Mouse (Mus musculus): ENCODE results near the gene Ap2a2. TPM values are rescaled to one million over a fixed set of nuclear protein-coding genes. Genes with fewer than 3 reads are reported as not detected.

The Ap2a2 gene
- polyA plus RNA-seq, 1 experiment from 2014 or later = 118 TPM

DNA sequence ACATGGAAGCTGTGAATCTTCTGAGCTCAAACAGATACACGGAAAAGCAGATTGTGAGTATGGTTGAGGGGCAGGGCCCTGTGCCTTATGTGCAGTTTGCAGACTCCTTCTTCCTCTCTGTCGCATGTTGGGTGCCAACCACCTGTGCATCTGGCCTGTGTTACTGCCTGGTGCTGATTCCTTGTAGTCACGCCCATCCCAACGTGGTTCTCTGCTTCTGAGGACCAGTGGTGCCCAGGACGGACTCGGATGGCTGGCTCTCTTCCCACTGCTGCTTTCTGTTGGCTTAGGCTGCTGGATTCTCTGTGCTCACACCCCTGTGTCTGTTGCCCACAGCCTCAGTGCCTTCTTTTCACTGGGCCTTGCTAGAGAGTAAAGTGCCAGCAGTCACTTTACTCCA lies 35.6 kb downstream of the Ap2a2 start:
- Histone ChIP-seq H3K4me2 (ENCODE audit: low read length) (no peak overlapping the region), H3K27me3 (replicated peaks; ENCODE audit: control insufficient read depth, insufficient read depth, low read length) (no peaks in the 10 kb centered on the region), H3K4me1 (ENCODE audit: control insufficient read depth, insufficient read depth, low read depth, low read length) (no peaks in the 10 kb centered on the region), H3K27ac (ENCODE audit: low read depth, low read length) (no peak overlapping the region), H3K9me3 (ENCODE audit: control insufficient read depth, low read length) (no peaks in the 10 kb centered on the region), H3K9ac (ENCODE audit: low read depth, low read length) (no peak overlapping the region), H3K36me3 (ENCODE audit: control insufficient read depth, insufficient read depth, low read length) (peaks cover 24% of the 10 kb centered on the region), H3K4me3 (ENCODE audit: low read length) (no peak overlapping the region)
- 88% methylated on average over 6 of the region's 6 CpGs for WGBS
- ATAC-seq = no peak

DNA sequence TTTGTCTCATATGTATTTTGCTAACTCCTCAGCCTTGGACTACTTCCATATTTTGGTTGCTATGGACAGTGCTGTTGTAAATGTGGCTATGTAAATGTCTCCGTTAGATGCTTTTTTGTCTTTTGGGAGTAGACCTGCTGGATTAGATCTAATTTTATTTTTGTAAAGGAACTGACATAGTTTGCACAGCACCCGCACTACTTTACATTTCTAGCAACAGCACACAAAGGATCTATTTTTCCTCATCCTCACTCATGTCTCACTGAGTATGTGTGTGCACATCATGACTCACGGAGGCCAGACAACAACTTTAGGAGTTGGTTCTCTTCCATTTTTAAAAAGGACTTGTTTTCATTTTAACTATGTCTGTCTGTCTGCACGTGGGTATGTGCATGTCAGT lies 45.7 kb downstream of the Ap2a2 start:
- ATAC-seq = no peak
- WGBS = 84% methylated on average over 4 of the region's 4 CpGs
- Histone ChIP-seq H3K4me1 (ENCODE audit: control insufficient read depth, insufficient read depth, low read depth, low read length) (peaks cover 4% of the 10 kb centered on the region), H3K27ac (ENCODE audit: low read depth, low read length) (no peak overlapping the region), H3K9ac (ENCODE audit: low read depth, low read length) (no peak overlapping the region), H3K4me2 (ENCODE audit: low read length) (no peak overlapping the region), H3K27me3 (replicated peaks; ENCODE audit: control insufficient read depth, insufficient read depth, low read length) (no peaks in the 10 kb centered on the region), H3K4me3 (ENCODE audit: low read length) (no peak overlapping the region), H3K9me3 (ENCODE audit: control insufficient read depth, low read length) (no peaks in the 10 kb centered on the region), H3K36me3 (ENCODE audit: control insufficient read depth, insufficient read depth, low read length) (peaks cover 26% of the 10 kb centered on the region)

DNA sequence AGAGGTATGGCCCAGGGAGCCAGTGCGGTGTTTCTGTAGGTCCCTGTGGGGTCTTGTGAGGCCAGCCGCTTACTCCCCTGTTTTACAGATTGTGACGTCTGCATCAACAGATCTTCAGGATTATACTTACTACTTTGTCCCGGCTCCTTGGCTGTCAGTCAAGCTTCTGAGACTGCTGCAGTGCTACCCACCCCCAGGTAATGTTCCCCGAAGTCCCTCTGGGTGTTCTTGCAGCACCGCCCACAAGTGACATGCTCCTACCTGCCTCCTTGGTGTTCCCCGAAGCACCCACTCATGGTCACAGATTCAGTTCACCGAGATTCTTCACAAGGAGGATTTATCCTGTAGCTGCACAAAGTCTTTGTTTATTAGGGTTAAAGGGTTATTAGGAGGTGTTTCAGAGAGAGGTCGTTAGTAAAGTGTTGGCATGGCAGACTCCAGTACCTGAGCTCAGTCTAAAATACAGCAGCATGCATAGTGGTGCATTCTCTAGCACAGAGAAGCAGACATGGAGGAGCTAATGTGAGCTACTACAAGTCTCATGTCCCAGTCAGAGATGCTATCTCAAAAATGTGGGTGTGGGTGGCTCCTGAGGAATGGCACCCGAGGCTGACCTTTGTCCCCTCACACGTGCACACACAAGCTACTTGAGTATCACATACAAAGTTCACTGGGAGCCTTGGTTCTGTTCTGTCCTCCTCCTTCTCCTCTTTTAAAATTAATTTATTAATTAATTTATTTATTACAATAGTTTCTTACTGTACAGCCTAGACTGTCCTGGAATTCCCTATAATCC lies 47.9 kb downstream of the Ap2a2 start:
- H3K4me3 ChIP-seq (ENCODE audit: low read length) = no peak overlapping the region
- no peak for ATAC-seq
- H3K4me1 ChIP-seq (ENCODE audit: control insufficient read depth, insufficient read depth, low read depth, low read length) = peaks cover 4% of the 10 kb centered on the region
- no peaks in the 10 kb centered on the region for H3K9me3 ChIP-seq (ENCODE audit: control insufficient read depth, low read length)
- H3K4me2 ChIP-seq (ENCODE audit: low read length) = no peak overlapping the region
- WGBS = 89% methylated on average over 11 of the region's 11 CpGs
- no peak overlapping the region for H3K9ac ChIP-seq (ENCODE audit: low read depth, low read length)
- H3K27ac ChIP-seq (ENCODE audit: low read depth, low read length) = no peak overlapping the region
- no peaks in the 10 kb centered on the region for H3K27me3 ChIP-seq (replicated peaks; ENCODE audit: control insufficient read depth, insufficient read depth, low read length)
- H3K36me3 ChIP-seq (ENCODE audit: control insufficient read depth, insufficient read depth, low read length) = peaks cover 33% of the 10 kb centered on the region

DNA sequence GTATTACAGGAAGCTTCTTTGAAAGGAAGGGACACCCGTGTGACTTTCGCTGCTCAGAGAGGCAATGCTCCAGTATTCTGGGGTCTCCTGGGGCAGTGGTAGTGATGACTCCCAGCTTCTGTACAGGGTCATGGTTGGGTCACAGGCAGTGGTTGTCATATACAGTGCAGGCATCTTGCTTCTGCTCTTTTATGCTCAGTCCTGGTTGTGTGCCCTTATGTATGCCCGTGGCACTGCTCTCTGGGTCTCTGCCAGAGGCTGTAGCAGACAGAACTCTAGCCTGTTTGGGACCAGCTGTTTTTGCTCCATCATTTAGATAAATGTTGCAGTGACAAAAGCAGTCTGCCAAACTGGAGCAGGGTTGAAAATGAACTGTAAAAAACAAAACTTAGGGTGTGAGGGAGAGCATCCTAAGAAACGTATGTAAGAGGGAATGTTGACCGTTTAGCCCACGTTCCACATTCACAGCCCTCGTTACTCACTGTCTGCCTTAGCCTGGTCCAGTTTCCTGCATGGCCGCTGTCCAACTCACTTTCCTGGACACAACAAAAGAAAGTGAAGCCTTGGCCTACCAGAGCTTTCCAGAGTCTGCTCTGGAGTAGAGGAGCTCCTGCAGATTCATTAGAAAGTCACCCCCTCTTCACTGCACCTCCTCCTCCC lies 49.9 kb downstream of the Ap2a2 start:
- no peak overlapping the region for H3K4me3 ChIP-seq (ENCODE audit: low read length)
- H3K4me1 ChIP-seq (ENCODE audit: control insufficient read depth, insufficient read depth, low read depth, low read length) = peaks cover 4% of the 10 kb centered on the region
- H3K27ac ChIP-seq (ENCODE audit: low read depth, low read length) = peak overlapping the region; percentile 39; the same call in 1 of the 2 replicates
- peaks cover 39% of the 10 kb centered on the region for H3K36me3 ChIP-seq (ENCODE audit: control insufficient read depth, insufficient read depth, low read length)
- no peak overlapping the region for H3K4me2 ChIP-seq (ENCODE audit: low read length)
- H3K9me3 ChIP-seq (ENCODE audit: control insufficient read depth, low read length) = no peaks in the 10 kb centered on the region
- WGBS = 71% methylated on average over 8 of the region's 8 CpGs
- no peak overlapping the region for H3K9ac ChIP-seq (ENCODE audit: low read depth, low read length)
- no peaks in the 10 kb centered on the region for H3K27me3 ChIP-seq (replicated peaks; ENCODE audit: control insufficient read depth, insufficient read depth, low read length)
- ATAC-seq = peak; percentile 59

DNA sequence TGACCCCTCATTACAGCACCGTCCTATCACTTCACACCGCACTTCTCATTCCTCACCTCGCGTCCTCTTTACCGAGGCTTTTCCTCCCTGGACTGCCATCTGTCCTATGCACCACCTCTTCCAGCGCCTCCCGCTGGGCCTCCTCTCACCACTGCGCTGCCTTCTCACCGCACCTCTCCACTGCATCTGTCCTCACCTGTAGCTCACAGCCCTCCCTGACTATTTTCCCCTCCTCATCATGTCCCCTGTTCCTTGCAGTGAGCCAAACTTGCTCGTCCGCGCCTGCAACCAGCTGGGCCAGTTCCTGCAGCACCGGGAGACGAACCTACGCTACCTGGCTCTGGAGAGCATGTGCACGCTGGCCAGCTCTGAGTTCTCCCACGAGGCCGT lies 50.4 kb downstream of the Ap2a2 start:
- WGBS = 83% methylated on average over 18 of the region's 18 CpGs
- Histone ChIP-seq H3K9me3 (ENCODE audit: control insufficient read depth, low read length) (no peaks in the 10 kb centered on the region), H3K27ac (ENCODE audit: low read depth, low read length) (no peak overlapping the region), H3K4me3 (ENCODE audit: low read length) (no peak overlapping the region), H3K4me1 (ENCODE audit: control insufficient read depth, insufficient read depth, low read depth, low read length) (peaks cover 4% of the 10 kb centered on the region), H3K4me2 (ENCODE audit: low read length) (no peak overlapping the region), H3K9ac (ENCODE audit: low read depth, low read length) (no peak overlapping the region), H3K27me3 (replicated peaks; ENCODE audit: control insufficient read depth, insufficient read depth, low read length) (no peaks in the 10 kb centered on the region), H3K36me3 (ENCODE audit: control insufficient read depth, insufficient read depth, low read length) (peaks cover 37% of the 10 kb centered on the region)
- no peak for ATAC-seq

DNA sequence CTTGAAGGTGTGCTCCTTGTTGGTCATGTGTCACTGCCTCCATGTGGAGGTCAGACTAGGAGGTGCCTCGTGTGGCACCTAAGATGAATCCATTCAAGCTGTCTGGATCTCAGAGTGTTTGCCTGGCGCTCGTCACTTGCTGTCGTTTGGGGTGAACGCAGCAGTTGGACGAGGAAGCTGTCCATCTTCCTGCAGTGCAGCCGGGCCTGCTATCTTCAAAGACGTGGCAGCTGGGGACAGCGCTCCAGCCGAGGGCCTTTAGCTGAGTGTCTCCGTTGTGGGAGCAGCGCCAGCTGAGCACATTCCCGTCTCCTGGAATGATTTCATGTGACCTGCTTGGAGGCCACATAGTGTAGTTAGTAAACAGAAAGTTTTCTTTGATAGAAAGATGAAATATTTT lies 50.8 kb downstream of the Ap2a2 start:
- no peak overlapping the region for H3K4me3 ChIP-seq (ENCODE audit: low read length)
- no peak overlapping the region for H3K4me2 ChIP-seq (ENCODE audit: low read length)
- H3K9me3 ChIP-seq (ENCODE audit: control insufficient read depth, low read length) = no peaks in the 10 kb centered on the region
- no peak overlapping the region for H3K9ac ChIP-seq (ENCODE audit: low read depth, low read length)
- H3K36me3 ChIP-seq (ENCODE audit: control insufficient read depth, insufficient read depth, low read length) = peaks cover 37% of the 10 kb centered on the region
- WGBS = 75% methylated on average over 13 of the region's 13 CpGs
- ATAC-seq = no peak
- no peak overlapping the region for H3K27ac ChIP-seq (ENCODE audit: low read depth, low read length)
- no peaks in the 10 kb centered on the region for H3K27me3 ChIP-seq (replicated peaks; ENCODE audit: control insufficient read depth, insufficient read depth, low read length)
- peaks cover 4% of the 10 kb centered on the region for H3K4me1 ChIP-seq (ENCODE audit: control insufficient read depth, insufficient read depth, low read depth, low read length)

DNA sequence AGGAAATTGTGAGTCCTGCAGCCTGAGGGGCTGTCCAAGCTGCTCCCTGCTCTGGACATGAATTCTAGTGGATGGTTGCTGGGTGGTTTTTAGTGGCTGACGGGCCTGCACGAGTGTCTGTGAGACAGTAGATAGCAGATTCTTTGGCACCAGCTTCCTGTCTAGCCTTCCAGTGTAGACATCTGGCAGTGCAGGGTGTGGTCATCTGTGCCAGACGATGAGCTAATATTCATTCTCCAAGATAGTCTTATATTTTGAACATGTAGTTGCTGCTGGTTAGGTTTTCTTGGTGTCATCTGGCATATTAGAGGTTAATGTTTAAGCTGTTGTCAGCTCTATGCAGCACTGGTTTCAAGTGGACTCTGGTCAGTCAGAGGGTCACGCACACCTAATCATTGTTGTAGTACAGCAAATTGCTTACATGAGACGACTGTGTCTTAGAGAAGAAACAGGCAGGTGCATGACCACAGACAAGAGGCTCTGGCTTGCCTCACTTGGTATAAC lies 52.4 kb downstream of the Ap2a2 start:
- no peak overlapping the region for H3K27ac ChIP-seq (ENCODE audit: low read depth, low read length)
- H3K4me2 ChIP-seq (ENCODE audit: low read length) = no peak overlapping the region
- H3K4me3 ChIP-seq (ENCODE audit: low read length) = no peak overlapping the region
- peaks cover 43% of the 10 kb centered on the region for H3K36me3 ChIP-seq (ENCODE audit: control insufficient read depth, insufficient read depth, low read length)
- H3K4me1 ChIP-seq (ENCODE audit: control insufficient read depth, insufficient read depth, low read depth, low read length) = peaks cover 4% of the 10 kb centered on the region
- 88% methylated on average over 5 of the region's 5 CpGs for WGBS
- no peak overlapping the region for H3K9ac ChIP-seq (ENCODE audit: low read depth, low read length)
- H3K9me3 ChIP-seq (ENCODE audit: control insufficient read depth, low read length) = no peaks in the 10 kb centered on the region
- no peaks in the 10 kb centered on the region for H3K27me3 ChIP-seq (replicated peaks; ENCODE audit: control insufficient read depth, insufficient read depth, low read length)
- no peak for ATAC-seq

DNA sequence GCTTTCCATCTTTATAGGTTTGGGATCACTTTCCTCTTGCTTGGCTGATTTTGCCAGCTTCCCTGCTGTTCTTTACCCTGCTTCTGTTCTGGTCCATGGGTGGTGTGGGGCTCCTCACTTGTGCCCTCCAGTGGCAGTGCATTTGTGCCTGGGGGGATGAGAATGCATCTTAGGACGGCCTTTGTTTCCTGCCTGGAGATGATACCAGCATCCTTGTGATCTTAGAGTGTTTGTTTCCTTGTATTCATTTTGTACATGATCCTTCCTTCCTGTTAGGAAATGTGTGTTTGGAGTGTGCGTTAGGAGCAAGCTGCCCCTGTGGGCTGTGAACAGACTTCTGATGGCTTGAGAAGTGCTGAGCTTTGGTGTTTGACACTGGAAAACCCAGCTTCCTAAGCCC lies 62.2 kb downstream of the Ap2a2 start:
- H3K27ac ChIP-seq (ENCODE audit: low read depth, low read length) = no peak overlapping the region
- H3K9ac ChIP-seq (ENCODE audit: low read depth, low read length) = no peak overlapping the region
- H3K4me3 ChIP-seq (ENCODE audit: low read length) = no peak overlapping the region
- WGBS = 86% methylated on average over 2 of the region's 2 CpGs
- H3K9me3 ChIP-seq (ENCODE audit: control insufficient read depth, low read length) = no peaks in the 10 kb centered on the region
- ATAC-seq = no peak
- H3K4me2 ChIP-seq (ENCODE audit: low read length) = no peak overlapping the region
- H3K36me3 ChIP-seq (ENCODE audit: control insufficient read depth, insufficient read depth, low read length) = peaks cover 45% of the 10 kb centered on the region
- no peaks in the 10 kb centered on the region for H3K4me1 ChIP-seq (ENCODE audit: control insufficient read depth, insufficient read depth, low read depth, low read length)
- H3K27me3 ChIP-seq (replicated peaks; ENCODE audit: control insufficient read depth, insufficient read depth, low read length) = no peaks in the 10 kb centered on the region

DNA sequence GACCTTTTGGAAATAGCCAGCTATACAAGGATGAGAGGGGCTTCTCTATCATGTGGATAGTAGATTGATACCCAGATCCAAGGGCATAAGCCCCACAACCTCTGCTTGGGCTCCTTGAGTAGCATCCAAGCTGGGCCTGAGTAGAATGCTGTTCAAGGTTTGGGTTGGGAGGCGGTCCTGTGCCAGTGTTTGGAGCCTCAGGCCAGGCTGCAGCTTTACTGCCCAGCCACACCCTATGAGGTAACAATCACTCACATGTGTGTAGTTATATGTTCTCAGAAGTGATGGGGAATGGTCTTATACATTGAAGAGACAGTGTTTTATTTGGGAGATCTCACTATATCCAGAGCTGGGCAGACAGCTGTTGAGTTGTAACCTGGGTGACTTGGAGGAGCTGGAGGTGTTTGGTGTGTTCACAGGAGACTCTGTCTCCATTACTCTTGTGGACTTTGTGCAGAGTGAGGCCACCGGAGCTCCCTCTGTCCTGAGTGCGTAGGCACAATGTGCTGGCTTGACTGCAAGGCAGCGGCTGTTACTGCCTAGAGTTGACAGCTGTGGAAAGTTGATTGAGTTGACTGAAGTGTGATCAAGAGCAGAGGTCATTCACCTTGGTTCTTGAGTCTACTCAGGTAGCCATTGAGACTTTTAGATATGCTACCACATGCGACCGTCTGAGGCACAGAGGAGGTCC lies 63.3 kb downstream of the Ap2a2 start:
- no peaks in the 10 kb centered on the region for H3K4me1 ChIP-seq (ENCODE audit: control insufficient read depth, insufficient read depth, low read depth, low read length)
- ATAC-seq = no peak
- WGBS = 97% methylated on average over 6 of the region's 6 CpGs
- peaks cover 48% of the 10 kb centered on the region for H3K36me3 ChIP-seq (ENCODE audit: control insufficient read depth, insufficient read depth, low read length)
- no peak overlapping the region for H3K4me3 ChIP-seq (ENCODE audit: low read length)
- no peaks in the 10 kb centered on the region for H3K27me3 ChIP-seq (replicated peaks; ENCODE audit: control insufficient read depth, insufficient read depth, low read length)
- no peak overlapping the region for H3K9ac ChIP-seq (ENCODE audit: low read depth, low read length)
- H3K27ac ChIP-seq (ENCODE audit: low read depth, low read length) = no peak overlapping the region
- no peak overlapping the region for H3K4me2 ChIP-seq (ENCODE audit: low read length)
- H3K9me3 ChIP-seq (ENCODE audit: control insufficient read depth, low read length) = no peaks in the 10 kb centered on the region
